Mouse (Mus musculus): ENCODE measurements around the gene Olfr961. TPM values are rescaled to one million over a fixed set of nuclear protein-coding genes. Genes with fewer than 3 reads are reported as not detected.

Gene Olfr961
- not detected in 2 replicates for polyA plus RNA-seq (2012; rRNA removed)

GRCm38 (mm10) chr9:39644785-39645184 lies at the start of gene Olfr961:
Gene Olfr961, plus strand, starts transcription at chr9:39645085.
- Histone ChIP-seq H3K27ac (ENCODE audit: insufficient read depth, low read length) (no peak within 1 kb of the TSS), H3K4me1 (ENCODE audit: control insufficient read depth, insufficient read depth, low read length) (no peaks in the 10 kb centered on the region), H3K4me3 (replicated peaks; ENCODE audit: insufficient read depth, low read depth, low read length) (no peak within 1 kb of the TSS), H3K27me3 (ENCODE audit: control insufficient read depth, insufficient read depth, low read length) (no peaks in the 10 kb centered on the region)
- TF ChIP-seq CTCF (IDR thresholded peaks at IDR 0.05; ENCODE audit: borderline replicate concordance, insufficient read depth, low read depth, low read length) (no peak), POLR2A (IDR thresholded peaks at IDR 0.05; ENCODE audit: borderline replicate concordance, insufficient read depth, low read length) (no peak)
- DNase-seq = no peak

- peaks cover 2% of the 10 kb centered on the region; the same call in 1 of the 2 replicates for H3K27me3 ChIP-seq (ENCODE audit: control insufficient read depth, insufficient read depth, low read length)
- no peak overlapping the region for H3K27ac ChIP-seq (ENCODE audit: insufficient read depth, low read length)
- no peaks in the 10 kb centered on the region for H3K4me1 ChIP-seq (ENCODE audit: control insufficient read depth, insufficient read depth, low read length)
- TF ChIP-seq CTCF (IDR thresholded peaks at IDR 0.05; ENCODE audit: borderline replicate concordance, insufficient read depth, low read depth, low read length) (no peak), POLR2A (IDR thresholded peaks at IDR 0.05; ENCODE audit: borderline replicate concordance, insufficient read depth, low read length) (no peak)
- DNase-seq = no peak
- H3K4me3 ChIP-seq (replicated peaks; ENCODE audit: insufficient read depth, low read depth, low read length) = no peak overlapping the region
- WGBS = 1% methylated on average over 19 of the region's 19 CpGs
Observed at GRCm38 (mm10) chr9:39602536-39603332, 42.2 kb upstream of the Olfr961 start.

DNA sequence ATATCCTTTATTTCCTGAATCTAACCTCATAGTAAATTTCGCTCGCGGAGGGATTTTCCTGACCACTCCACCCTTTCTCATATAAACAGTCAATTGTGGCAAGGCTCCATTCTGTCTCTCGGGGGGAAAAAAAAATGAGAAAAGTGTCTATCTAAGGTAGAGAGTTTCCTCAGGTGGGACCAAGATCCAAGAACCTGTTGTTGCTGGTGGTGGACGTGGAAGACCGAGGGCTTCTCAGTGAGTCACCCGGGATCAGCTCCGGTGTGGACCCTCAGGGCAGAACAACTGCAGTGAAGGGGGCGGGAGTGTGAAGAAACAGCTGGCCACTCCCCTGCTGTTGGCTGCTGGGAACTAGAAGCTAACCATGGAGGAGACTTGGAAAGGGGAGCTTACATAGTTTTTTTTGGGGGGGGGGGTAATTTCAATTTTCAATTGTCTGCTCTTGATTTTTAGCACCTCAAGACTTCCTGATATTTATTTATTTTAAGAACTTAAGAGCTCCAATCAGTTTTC lies 41.5 kb upstream of the Olfr961 start:
- no peaks in the 10 kb centered on the region for H3K4me1 ChIP-seq (ENCODE audit: control insufficient read depth, insufficient read depth, low read length)
- no peak for DNase-seq
- TF ChIP-seq POLR2A (IDR thresholded peaks at IDR 0.05; ENCODE audit: borderline replicate concordance, insufficient read depth, low read length) = no peak
- no peak for TF ChIP-seq CTCF (IDR thresholded peaks at IDR 0.05; ENCODE audit: borderline replicate concordance, insufficient read depth, low read depth, low read length)
- H3K4me3 ChIP-seq (replicated peaks; ENCODE audit: insufficient read depth, low read depth, low read length) = no peak overlapping the region
- no peak overlapping the region for H3K27ac ChIP-seq (ENCODE audit: insufficient read depth, low read length)
- peaks cover 2% of the 10 kb centered on the region; the same call in 1 of the 2 replicates for H3K27me3 ChIP-seq (ENCODE audit: control insufficient read depth, insufficient read depth, low read length)
- WGBS = under 1% methylated on average over 9 of the region's 9 CpGs

- no peaks in the 10 kb centered on the region for H3K4me1 ChIP-seq (ENCODE audit: control insufficient read depth, insufficient read depth, low read length)
- TF ChIP-seq POLR2A (IDR thresholded peaks at IDR 0.05; ENCODE audit: borderline replicate concordance, insufficient read depth, low read length) (no peak), CTCF (IDR thresholded peaks at IDR 0.05; ENCODE audit: borderline replicate concordance, insufficient read depth, low read depth, low read length) (no peak)
- no peak within 1 kb of the TSS for H3K27ac ChIP-seq (ENCODE audit: insufficient read depth, low read length)
- DNase-seq = no peak
- peaks cover 2% of the 10 kb centered on the region; the same call in 1 of the 2 replicates for H3K27me3 ChIP-seq (ENCODE audit: control insufficient read depth, insufficient read depth, low read length)
- no peak within 1 kb of the TSS for H3K4me3 ChIP-seq (replicated peaks; ENCODE audit: insufficient read depth, low read depth, low read length)
- WGBS = under 1% methylated on average over 8 of the region's 8 CpGs
Observed at GRCm38 (mm10) chr9:39603999-39604453, 40.9 kb upstream of the Olfr961 start, which contains the start of gene AW551984. Gene AW551984, minus strand, starts transcription at chr9:39604403.

DNA sequence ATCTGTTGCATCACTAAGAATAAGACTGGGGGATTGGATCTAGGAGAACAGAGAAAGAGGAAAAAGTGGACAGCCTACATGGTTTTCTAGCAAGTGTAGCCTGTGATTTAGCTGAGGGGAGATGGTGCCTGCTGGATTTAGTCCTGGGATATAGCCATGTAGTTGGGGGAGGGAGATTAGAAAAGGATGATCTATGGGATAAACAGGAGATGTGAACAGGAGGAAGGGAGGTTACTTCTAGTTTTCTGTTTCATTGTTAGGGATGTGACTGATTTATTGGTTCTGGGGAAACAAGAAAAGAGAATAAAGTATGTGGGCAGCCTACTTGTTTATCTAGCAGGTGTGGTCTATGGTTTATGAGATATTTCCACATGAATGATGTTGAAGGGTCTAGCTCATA lies 36.4 kb upstream of the Olfr961 start:
- Histone ChIP-seq H3K4me3 (replicated peaks; ENCODE audit: insufficient read depth, low read depth, low read length) (no peak overlapping the region), H3K27ac (ENCODE audit: insufficient read depth, low read length) (no peak overlapping the region), H3K27me3 (ENCODE audit: control insufficient read depth, insufficient read depth, low read length) (peaks cover 2% of the 10 kb centered on the region; the same call in 1 of the 2 replicates), H3K4me1 (ENCODE audit: control insufficient read depth, insufficient read depth, low read length) (no peaks in the 10 kb centered on the region)
- no peak for DNase-seq
- TF ChIP-seq CTCF (IDR thresholded peaks at IDR 0.05; ENCODE audit: borderline replicate concordance, insufficient read depth, low read depth, low read length) = no peak
- TF ChIP-seq POLR2A (IDR thresholded peaks at IDR 0.05; ENCODE audit: borderline replicate concordance, insufficient read depth, low read length) = no peak

DNA sequence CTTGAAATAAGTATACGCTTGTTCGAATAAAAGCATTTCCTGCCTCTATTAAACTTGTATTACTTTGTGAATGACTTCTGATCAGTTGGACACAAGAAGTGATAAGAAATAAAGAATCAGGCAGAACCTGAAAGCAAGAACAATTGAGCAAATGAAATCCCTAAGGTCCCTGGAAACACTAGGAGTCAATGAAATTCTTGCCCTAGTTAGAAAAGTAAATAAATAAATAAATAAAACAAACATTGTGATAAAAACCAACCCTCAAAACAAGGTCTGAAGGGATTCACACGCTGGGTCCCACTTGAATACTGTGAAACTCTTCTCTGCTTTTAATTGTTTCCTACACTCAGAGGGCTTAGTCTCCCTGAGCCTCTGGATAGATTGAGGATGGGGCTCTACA lies 34.5 kb upstream of the Olfr961 start, which contains the start of gene Olfr148:
Olfr148 (plus strand) TSS at position 301 of the 400 bp plus-strand sequence.
- Histone ChIP-seq H3K4me1 (ENCODE audit: control insufficient read depth, insufficient read depth, low read length) (no peaks in the 10 kb centered on the region), H3K27ac (ENCODE audit: insufficient read depth, low read length) (no peak within 1 kb of the TSS), H3K4me3 (replicated peaks; ENCODE audit: insufficient read depth, low read depth, low read length) (no peak within 1 kb of the TSS), H3K27me3 (ENCODE audit: control insufficient read depth, insufficient read depth, low read length) (no peaks in the 10 kb centered on the region; the same call in 1 of the 2 replicates)
- TF ChIP-seq CTCF (IDR thresholded peaks at IDR 0.05; ENCODE audit: borderline replicate concordance, insufficient read depth, low read depth, low read length) (no peak), POLR2A (IDR thresholded peaks at IDR 0.05; ENCODE audit: borderline replicate concordance, insufficient read depth, low read length) (no peak)
- 85% methylated on average over 3 of the region's 3 CpGs for WGBS
- no peak for DNase-seq

- H3K4me1 ChIP-seq (ENCODE audit: control insufficient read depth, insufficient read depth, low read length) = no peaks in the 10 kb centered on the region
- DNase-seq = no peak
- no peaks in the 10 kb centered on the region for H3K27me3 ChIP-seq (ENCODE audit: control insufficient read depth, insufficient read depth, low read length)
- H3K4me3 ChIP-seq (replicated peaks; ENCODE audit: insufficient read depth, low read depth, low read length) = no peak overlapping the region
- TF ChIP-seq POLR2A (IDR thresholded peaks at IDR 0.05; ENCODE audit: borderline replicate concordance, insufficient read depth, low read length) (no peak), CTCF (IDR thresholded peaks at IDR 0.05; ENCODE audit: borderline replicate concordance, insufficient read depth, low read depth, low read length) (no peak)
- WGBS = 61% methylated on average over 1 of the region's 1 CpGs
- H3K27ac ChIP-seq (ENCODE audit: insufficient read depth, low read length) = no peak overlapping the region
Observed at GRCm38 (mm10) chr9:39611953-39612352, 32.9 kb upstream of the Olfr961 start.

DNA sequence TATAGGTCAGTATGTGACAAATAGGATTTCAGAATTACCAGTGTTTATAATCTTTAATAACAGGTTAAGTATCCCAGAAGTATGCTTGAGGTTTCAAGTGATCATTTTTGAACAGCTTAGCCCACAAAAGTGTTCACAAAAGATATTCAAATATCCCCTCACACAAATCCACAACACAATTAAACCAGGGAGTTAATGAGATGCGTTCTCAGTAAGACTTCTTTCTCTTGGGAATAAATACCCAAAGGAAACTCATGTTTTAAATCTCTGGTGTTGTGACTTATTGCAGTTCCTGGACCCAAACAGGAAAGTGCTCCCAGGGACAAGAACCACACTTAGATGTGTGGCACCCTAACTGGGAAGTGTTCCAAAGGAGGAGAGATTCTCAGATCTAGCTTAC lies 23.8 kb upstream of the Olfr961 start, which contains the start of gene Olfr960:
Olfr960 (plus strand) TSS at position 301 of the 400 bp plus-strand sequence.
- Histone ChIP-seq H3K4me3 (replicated peaks; ENCODE audit: insufficient read depth, low read depth, low read length) (no peak within 1 kb of the TSS), H3K27me3 (ENCODE audit: control insufficient read depth, insufficient read depth, low read length) (no peaks in the 10 kb centered on the region), H3K27ac (ENCODE audit: insufficient read depth, low read length) (no peak within 1 kb of the TSS), H3K4me1 (ENCODE audit: control insufficient read depth, insufficient read depth, low read length) (no peaks in the 10 kb centered on the region)
- DNase-seq = no peak
- 78% methylated on average over 1 of the region's 1 CpGs for WGBS
- no peak for TF ChIP-seq POLR2A (IDR thresholded peaks at IDR 0.05; ENCODE audit: borderline replicate concordance, insufficient read depth, low read length)
- no peak for TF ChIP-seq CTCF (IDR thresholded peaks at IDR 0.05; ENCODE audit: borderline replicate concordance, insufficient read depth, low read depth, low read length)

All from cerebellum, adult 2 months (tissue).